In the genomic region with DNA sequence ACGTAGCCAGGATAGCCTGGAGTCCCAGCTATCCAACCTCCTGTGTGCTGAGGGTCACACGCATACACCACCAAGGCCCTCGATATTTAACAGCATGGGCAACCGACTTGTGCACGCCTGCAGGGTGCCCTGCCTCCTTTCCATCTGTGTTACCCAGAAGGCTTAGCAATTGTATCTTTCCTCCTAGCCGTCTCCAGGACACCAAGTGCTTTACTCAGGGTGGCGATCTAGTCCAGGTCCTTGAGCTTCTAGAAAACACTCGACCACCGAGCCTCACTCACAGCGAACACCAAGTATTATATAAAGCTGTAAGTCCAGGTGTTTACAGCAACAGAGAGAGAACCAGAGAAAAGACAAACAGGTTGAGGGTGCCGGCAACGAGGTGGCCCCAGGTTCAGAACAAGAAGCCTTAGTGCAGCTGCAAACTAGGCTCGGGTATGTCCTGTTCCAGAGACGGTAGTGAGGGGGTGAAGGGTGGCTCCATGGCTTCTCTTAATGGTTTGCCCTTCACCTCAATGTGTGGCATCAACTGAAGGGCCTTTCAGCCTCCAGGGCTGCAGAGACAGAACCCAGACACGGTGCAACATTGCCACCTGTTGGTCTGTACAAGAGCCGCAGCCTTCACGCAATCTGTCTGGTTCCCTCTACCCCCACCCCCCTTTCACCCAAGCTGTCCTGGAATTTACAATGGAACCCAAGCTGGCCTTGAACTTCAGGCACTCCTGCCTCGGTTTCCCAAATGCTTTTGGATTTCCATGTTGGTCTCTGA, we compare ENCODE assay signal across 8 mouse cellular contexts. TPM values are rescaled to one million over a fixed set of nuclear protein-coding genes. Genes with fewer than 3 reads are reported as not detected.
A peak's percentile ranks its signal among the peaks of the same experiment; 100 is the strongest.
DNase-seq lines count a peak whose midpoint lies in the region; ATAC-seq and TF ChIP-seq lines count a peak whose summit lies in the region.

No protein-coding gene starts in this region.

- ATAC-seq in embryonic facial prominence, embryonic 11.5 days (replicated peaks; ENCODE audit: insufficient number of reproducible peaks, low FRiP score, low TSS enrichment, low read depth): 0 out of 2 replicates have a peak, but pooled peaks have one; percentile 40
- peak; percentile 46 for ATAC-seq in heart, embryonic 16.5 days (replicated peaks; ENCODE audit: extremely low read depth, insufficient read depth, low FRiP score)
- ATAC-seq in lung, embryonic 14.5 days (ENCODE audit: insufficient read depth): peak; percentile 55; the same call in 1 of the 2 replicates

- no peaks in the 10 kb centered on the region for H3K36me3 ChIP-seq in embryonic facial prominence, embryonic 11.5 days (replicated peaks; ENCODE audit: control insufficient read depth, insufficient read depth, low read depth, low read length)
- no peaks in the 10 kb centered on the region for H3K36me3 ChIP-seq in heart, embryonic 16.5 days (ENCODE audit: control insufficient read depth, insufficient read depth)
- no peaks in the 10 kb centered on the region for H3K36me3 ChIP-seq in lung, embryonic 14.5 days (ENCODE audit: insufficient read depth)

- peak; percentile 92 for TF ChIP-seq CTCF in lung, embryonic 14.5 days (IDR thresholded peaks at IDR 0.05; ENCODE audit: low read depth)

- peak; percentile 64 to 71 for DNase-seq in CD8-positive naive resting alpha-beta T cell, adult 2 months (ENCODE audit: low read depth in 2 of 2, low spot score in 2 of 2)
- peak; percentile 71 for DNase-seq in adrenal gland, postnatal 25 days
- peak; percentile 85 for DNase-seq in embryonic facial prominence, embryonic 11.5 days (ENCODE audit: low spot score)
- DNase-seq in layer of hippocampus, adult 18-20 months (ENCODE audit: low spot score in 2 of 2): peak; percentile 65 to 89
- DNase-seq in lung, embryonic 14.5 days: peak; percentile 89
- peak; percentile 75 for DNase-seq in ovary, postnatal 14 days (ENCODE audit: low spot score)
- DNase-seq in thymus, postnatal 4 days: peak; percentile 88

- H3K4me2 ChIP-seq in embryonic facial prominence, embryonic 11.5 days (ENCODE audit: low read depth, low read length): no peak overlapping the region
- H3K4me2 ChIP-seq in heart, embryonic 16.5 days (ENCODE audit: low read depth, low read length): no peak overlapping the region
- H3K4me2 ChIP-seq in lung, embryonic 14.5 days: no peak overlapping the region

- no peak overlapping the region for H3K27ac ChIP-seq in embryonic facial prominence, embryonic 11.5 days (replicated peaks; ENCODE audit: low read depth, low read length)
- H3K27ac ChIP-seq in heart, embryonic 16.5 days (ENCODE audit: low read length): no peak overlapping the region
- H3K27ac ChIP-seq in lung, embryonic 14.5 days (ENCODE audit: low read depth): no peak overlapping the region

- no peak overlapping the region for H3K9ac ChIP-seq in embryonic facial prominence, embryonic 11.5 days (replicated peaks; ENCODE audit: low read length)
- no peak overlapping the region for H3K9ac ChIP-seq in heart, embryonic 16.5 days (ENCODE audit: low read length)
- H3K9ac ChIP-seq in lung, embryonic 14.5 days: no peak overlapping the region

- H3K4me1 ChIP-seq in embryonic facial prominence, embryonic 11.5 days (ENCODE audit: control insufficient read depth, insufficient read depth, low read length): no peaks in the 10 kb centered on the region
- H3K4me1 ChIP-seq in heart, embryonic 16.5 days (ENCODE audit: control insufficient read depth, insufficient read depth, low read length): peaks cover 7% of the 10 kb centered on the region
- no peaks in the 10 kb centered on the region for H3K4me1 ChIP-seq in lung, embryonic 14.5 days (ENCODE audit: insufficient read depth)

- H3K9me3 ChIP-seq in embryonic facial prominence, embryonic 11.5 days (replicated peaks; ENCODE audit: control insufficient read depth, low read length): no peaks in the 10 kb centered on the region
- no peaks in the 10 kb centered on the region for H3K9me3 ChIP-seq in heart, embryonic 16.5 days (replicated peaks; ENCODE audit: control insufficient read depth, low read length)
- no peaks in the 10 kb centered on the region for H3K9me3 ChIP-seq in lung, embryonic 14.5 days (ENCODE audit: low read depth, low read length)

- no peak overlapping the region for H3K4me3 ChIP-seq in embryonic facial prominence, embryonic 11.5 days (ENCODE audit: low read depth, low read length)
- H3K4me3 ChIP-seq in heart, embryonic 16.5 days (ENCODE audit: low read length): no peak overlapping the region
- no peak overlapping the region for H3K4me3 ChIP-seq in lung, embryonic 14.5 days (ENCODE audit: low read depth, low read length)

- no peaks in the 10 kb centered on the region for H3K27me3 ChIP-seq in embryonic facial prominence, embryonic 11.5 days (ENCODE audit: control insufficient read depth, insufficient read depth, low read length)
- no peaks in the 10 kb centered on the region; the same call in 1 of the 2 replicates for H3K27me3 ChIP-seq in heart, embryonic 16.5 days (ENCODE audit: control insufficient read depth, insufficient read depth, low read length)
- no peaks in the 10 kb centered on the region for H3K27me3 ChIP-seq in lung, embryonic 14.5 days (ENCODE audit: insufficient read depth, low read length)

- WGBS in embryonic facial prominence, embryonic 11.5 days: 50% methylated on average over 18 of the region's 18 CpGs
- 38% methylated on average over 18 of the region's 18 CpGs for WGBS in heart, embryonic 16.5 days
- 33% methylated on average over 18 of the region's 18 CpGs for WGBS in lung, embryonic 14.5 days

RNA-seq across cellular contexts. Expression of a gene that starts 11.6 kb away (rescaled TPM):
- total RNA-seq in adrenal gland, postnatal 25 days (2021): 0.21 TPM in 1 of 2 replicates, not detected in the other
- 2.5 and 3.0 TPM in 2 replicates for polyA plus RNA-seq in embryonic facial prominence, embryonic 11.5 days (2014; fragmentation: Nextera tagmentation; extraction: Ambion mirVana)
- polyA plus RNA-seq in heart, embryonic 16.5 days (2015; fragmentation: Nextera tagmentation; extraction: Ambion mirVana): 2.1 and 2.6 TPM in 2 replicates
- under 1 TPM; 0.20 to 0.50 TPM for total RNA-seq in layer of hippocampus, adult 18-20 months (2021)
- 0.22 and 0.47 TPM in 2 replicates for polyA plus RNA-seq in lung, embryonic 14.5 days (2014; fragmentation: Nextera tagmentation; extraction: Ambion mirVana)

RNA-seq across cellular contexts. Expression of a gene that starts 19.3 kb away (rescaled TPM):
- 0.43 and 1.1 TPM in 2 replicates for total RNA-seq in adrenal gland, postnatal 25 days (2021)
- 1.0 and 1.1 TPM in 2 replicates for polyA plus RNA-seq in embryonic facial prominence, embryonic 11.5 days (2014; fragmentation: Nextera tagmentation; extraction: Ambion mirVana)
- polyA plus RNA-seq in heart, embryonic 16.5 days (2015; fragmentation: Nextera tagmentation; extraction: Ambion mirVana): 4.9 and 8.4 TPM in 2 replicates
- total RNA-seq in layer of hippocampus, adult 18-20 months (2021): 1 to 10 TPM in 1 of 2 experiments, under 1 TPM in 1; 0.84 to 1.6 TPM
- polyA plus RNA-seq in lung, embryonic 14.5 days (2014; fragmentation: Nextera tagmentation; extraction: Ambion mirVana): 6.3 and 6.5 TPM in 2 replicates

RNA-seq across cellular contexts. Expression of a gene that starts 23.3 kb away (rescaled TPM):
- not detected in 2 replicates for total RNA-seq in adrenal gland, postnatal 25 days (2021)
- polyA plus RNA-seq in embryonic facial prominence, embryonic 11.5 days (2014; fragmentation: Nextera tagmentation; extraction: Ambion mirVana): not detected in 2 replicates
- 18.3 TPM in 1 of 2 replicates, not detected in the other for polyA plus RNA-seq in heart, embryonic 16.5 days (2015; fragmentation: Nextera tagmentation; extraction: Ambion mirVana)
- not detected for total RNA-seq in layer of hippocampus, adult 18-20 months (2021)
- polyA plus RNA-seq in lung, embryonic 14.5 days (2014; fragmentation: Nextera tagmentation; extraction: Ambion mirVana): not detected in 2 replicates

RNA-seq across cellular contexts. Expression of a gene that starts 27.2 kb away (rescaled TPM):
- 0.55 and 1.0 TPM in 2 replicates for total RNA-seq in adrenal gland, postnatal 25 days (2021)
- not detected in 2 replicates for polyA plus RNA-seq in embryonic facial prominence, embryonic 11.5 days (2014; fragmentation: Nextera tagmentation; extraction: Ambion mirVana)
- 1.2 and 2.6 TPM in 2 replicates for polyA plus RNA-seq in heart, embryonic 16.5 days (2015; fragmentation: Nextera tagmentation; extraction: Ambion mirVana)
- total RNA-seq in layer of hippocampus, adult 18-20 months (2021): under 1 TPM; 0.25 to 0.30 TPM
- 0.20 TPM in 1 of 2 replicates, not detected in the other for polyA plus RNA-seq in lung, embryonic 14.5 days (2014; fragmentation: Nextera tagmentation; extraction: Ambion mirVana)
